Mouse (Mus musculus) hindbrain, embryonic 15.5 days (tissue): Measurements from ENCODE around the gene Cela2a. TPM values are rescaled to one million over a fixed set of nuclear protein-coding genes. Genes with fewer than 3 reads are reported as not detected.

Experiments used
- ATAC-seq: fragments of 200-750 bp; cut with Nextera tagmentation; 2 replicates; pipeline ENCODE4 v1.8.0; 2017; ENCODE audit warnings: low read depth, moderate number of reproducible peaks, moderate TSS enrichment; ENCODE audit not compliant: low FRiP score
- H3K27ac ChIP-seq: fragments of 300-500 bp; sonication (generic); replicated peaks from 2 replicates; pipeline ENCODE4 v1.5.1; 2015; ENCODE audit warnings: mild to moderate bottlenecking, inconsistent platforms
- H3K27me3 ChIP-seq: fragments of 300-500 bp; sonication (generic); 2 replicates; pipeline ENCODE4 v1.6.1; 2015; ENCODE audit warnings: control low read depth, inconsistent platforms
- H3K36me3 ChIP-seq: fragments of 300-500 bp; sonication (generic); 2 replicates; pipeline ENCODE4 v1.6.1; 2015; ENCODE audit warnings: control low read depth, inconsistent platforms
- H3K4me1 ChIP-seq: fragments of 300-500 bp; sonication (generic); replicated peaks from 2 replicates; pipeline ENCODE4 v1.6.1; 2015; ENCODE audit warnings: control low read depth, inconsistent platforms
- H3K4me2 ChIP-seq: fragments of 300-500 bp; sonication (generic); 2 replicates; pipeline ENCODE4 v1.6.1; 2015; ENCODE audit warnings: moderate library complexity, mild to moderate bottlenecking, inconsistent platforms
- H3K4me3 ChIP-seq: fragments of 300-500 bp; sonication (generic); 2 replicates; pipeline ENCODE4 v1.5.1; 2015; ENCODE audit warnings: mild to moderate bottlenecking, inconsistent platforms
- H3K9ac ChIP-seq: fragments of 300-500 bp; sonication (generic); 2 replicates; pipeline ENCODE4 v1.6.1; 2015; ENCODE audit warnings: inconsistent platforms
- H3K9me3 ChIP-seq: fragments of 300-500 bp; sonication (generic); 2 replicates; pipeline ENCODE4 v1.6.1; 2016; ENCODE audit warnings: control low read depth, inconsistent platforms
- WGBS: fragments of 180-500 bp; shearing (Covaris S2); methylation state at CpG from one replicate; pipeline ENCODE4 v1.1.7; 2015; 5-methylcytosine and 5-hydroxymethylcytosine counted together
- polyA plus RNA-seq: library from polyadenylated mRNA; unstranded; fragments of >200 nt; fragmentation: Nextera tagmentation; extraction: Ambion mirVana; gene quantifications from 2 replicates; pipeline ENCODE4 v1.2.1, GENCODE M21; 2015

The Cela2a gene
- polyA plus RNA-seq = 0.18 TPM in 1 of 2 replicates, not detected in the other

- H3K27ac ChIP-seq = no peak within 1 kb of the TSS
- H3K9ac ChIP-seq = no peak within 1 kb of the TSS
- no peaks in the 10 kb centered on the region for H3K4me1 ChIP-seq
- no peaks in the 10 kb centered on the region for H3K36me3 ChIP-seq
- H3K27me3 ChIP-seq = no peaks in the 10 kb centered on the region
- no peak within 1 kb of the TSS for H3K4me3 ChIP-seq
- H3K9me3 ChIP-seq = no peaks in the 10 kb centered on the region
- no peak for ATAC-seq
- 51% methylated on average over 5 of the region's 5 CpGs for WGBS
- no peak within 1 kb of the TSS for H3K4me2 ChIP-seq
Observed at GRCm38 (mm10) chr4:141826060-141826459, at the start of gene Cela2a. TSS of gene Cela2a (minus strand) at chr4:141826160.

DNA sequence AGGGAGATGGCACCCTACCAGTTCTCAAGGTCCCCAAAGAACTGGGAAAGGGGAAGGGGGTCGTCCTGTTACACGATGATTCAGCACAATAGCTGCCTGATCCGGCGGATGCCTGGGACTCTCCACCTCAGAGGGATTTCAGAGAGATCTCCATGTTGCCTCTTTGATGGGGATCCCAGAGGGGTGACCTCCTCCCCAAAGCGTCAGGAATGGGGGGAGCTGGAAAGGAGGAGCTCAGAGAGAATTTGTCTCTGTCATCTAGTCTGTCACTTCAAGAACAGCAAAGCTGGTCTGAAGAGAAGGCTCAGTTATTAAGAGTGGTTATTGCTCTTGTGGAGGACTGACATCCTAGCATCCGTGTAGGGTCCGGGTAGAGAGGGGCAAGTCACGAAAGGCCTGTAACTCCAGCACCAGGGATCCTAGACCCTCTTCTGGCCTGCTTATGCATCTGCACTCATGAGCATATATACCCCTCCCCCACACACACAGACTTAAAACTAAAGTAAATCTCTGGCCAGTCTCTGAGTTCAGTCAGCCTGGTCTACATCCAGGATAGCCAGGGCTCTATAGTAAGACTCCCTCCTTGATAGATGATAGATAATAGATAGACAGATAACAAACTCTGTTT is 49.6 kb upstream of the Cela2a start:
- peaks cover 47% of the 10 kb centered on the region for H3K4me1 ChIP-seq
- ATAC-seq = peak; percentile 32; the same call in 1 of the 2 replicates
- H3K4me3 ChIP-seq = peak overlapping the region; percentile 64
- no peaks in the 10 kb centered on the region for H3K9me3 ChIP-seq
- H3K27ac ChIP-seq = peak overlapping the region; percentile 82
- H3K27me3 ChIP-seq = no peaks in the 10 kb centered on the region
- no peaks in the 10 kb centered on the region for H3K36me3 ChIP-seq
- peak overlapping the region; percentile 76 for H3K9ac ChIP-seq
- WGBS = 16% methylated on average over 8 of the region's 8 CpGs
- peak overlapping the region; percentile 91 for H3K4me2 ChIP-seq

GRCm38 (mm10) chr4:141874601-141875460 is 48.9 kb upstream of the Cela2a start, which contains the start of gene Efhd2:
TSS of gene Efhd2 (minus strand) at chr4:141874920.
- Histone ChIP-seq H3K4me3 (peak within 1 kb of the TSS; percentile 64), H3K9ac (peak within 1 kb of the TSS; percentile 76), H3K4me1 (peaks cover 55% of the 10 kb centered on the region), H3K27me3 (no peaks in the 10 kb centered on the region), H3K36me3 (no peaks in the 10 kb centered on the region), H3K27ac (peak within 1 kb of the TSS; percentile 82), H3K4me2 (peak within 1 kb of the TSS; percentile 91), H3K9me3 (no peaks in the 10 kb centered on the region)
- peak; percentile 83 for ATAC-seq
- under 1% methylated on average over 48 of the region's 73 CpGs for WGBS

- Histone ChIP-seq H3K9ac (peak overlapping the region; percentile 76), H3K9me3 (no peaks in the 10 kb centered on the region), H3K4me1 (peaks cover 61% of the 10 kb centered on the region), H3K27ac (peak overlapping the region; percentile 82), H3K4me2 (peak overlapping the region; percentile 91), H3K4me3 (peak overlapping the region; percentile 64), H3K27me3 (no peaks in the 10 kb centered on the region), H3K36me3 (no peaks in the 10 kb centered on the region)
- peak; percentile 8; the same call in 1 of the 2 replicates for ATAC-seq
- WGBS = under 1% methylated on average over 19 of the region's 19 CpGs
Observed at GRCm38 (mm10) chr4:141874111-141874600, 48.2 kb upstream of the Cela2a start.

DNA sequence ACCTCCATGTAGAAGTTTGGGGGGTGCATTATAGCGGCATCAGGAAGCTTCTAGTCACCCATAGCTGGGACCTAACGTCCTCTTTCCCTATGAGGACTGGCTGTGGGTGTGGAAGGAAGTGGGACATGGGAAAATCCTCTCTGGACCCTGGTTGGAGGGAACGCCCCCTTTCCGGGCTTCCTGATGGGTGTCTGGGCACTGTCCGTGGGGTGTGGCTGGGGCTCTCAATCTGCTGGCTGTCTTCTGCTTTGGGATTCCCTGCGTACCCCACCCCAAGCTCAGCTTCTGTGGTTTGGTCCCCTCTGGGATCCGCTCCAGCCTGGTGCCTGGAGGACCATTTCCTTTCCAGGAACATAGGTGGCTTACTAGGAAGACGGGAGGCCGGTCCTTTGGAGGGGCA is 47.0 kb upstream of the Cela2a start:
- H3K4me3 ChIP-seq = peak overlapping the region; percentile 64
- H3K4me2 ChIP-seq = peak overlapping the region; percentile 91
- WGBS = 73% methylated on average over 9 of the region's 9 CpGs
- H3K9ac ChIP-seq = peak overlapping the region; percentile 76; the same call in 1 of the 2 replicates
- H3K36me3 ChIP-seq = no peaks in the 10 kb centered on the region
- H3K27ac ChIP-seq = peak overlapping the region; percentile 72
- H3K9me3 ChIP-seq = no peaks in the 10 kb centered on the region
- no peaks in the 10 kb centered on the region for H3K27me3 ChIP-seq
- H3K4me1 ChIP-seq = peaks cover 66% of the 10 kb centered on the region
- ATAC-seq = no peak

DNA sequence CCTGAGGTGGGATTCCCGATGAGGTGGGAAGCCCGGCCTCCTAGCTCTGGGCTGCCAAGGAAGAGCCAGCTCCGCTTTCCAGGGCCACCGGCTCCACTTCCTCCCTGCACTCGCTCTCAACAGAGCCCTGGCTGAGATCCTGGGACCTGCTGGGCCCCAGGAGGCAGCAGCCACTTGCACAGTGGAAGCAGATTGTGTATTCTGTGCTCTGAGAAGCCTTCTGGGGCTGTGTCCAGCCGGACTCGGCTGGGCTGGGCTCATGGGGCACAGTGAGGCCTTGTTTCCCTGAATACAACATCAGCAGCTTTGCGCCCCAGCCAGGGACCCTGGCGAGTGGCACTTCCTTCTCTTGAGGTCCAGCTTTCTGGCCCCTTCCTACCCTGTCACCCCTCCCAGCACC is 45.9 kb upstream of the Cela2a start:
- Histone ChIP-seq H3K36me3 (no peaks in the 10 kb centered on the region), H3K9ac (peak overlapping the region; percentile 7; the same call in 1 of the 2 replicates), H3K27me3 (no peaks in the 10 kb centered on the region), H3K9me3 (no peaks in the 10 kb centered on the region), H3K4me1 (peaks cover 77% of the 10 kb centered on the region), H3K4me2 (peak overlapping the region; percentile 91), H3K27ac (peak overlapping the region; percentile 72), H3K4me3 (peak overlapping the region; percentile 64)
- 35% methylated on average over 9 of the region's 9 CpGs for WGBS
- peak; percentile 12; the same call in 1 of the 2 replicates for ATAC-seq

- no peak for ATAC-seq
- Histone ChIP-seq H3K27me3 (no peaks in the 10 kb centered on the region), H3K4me3 (no peak overlapping the region; the same call in 1 of the 2 replicates), H3K4me2 (peak overlapping the region; percentile 91), H3K27ac (peak overlapping the region; percentile 72), H3K9me3 (no peaks in the 10 kb centered on the region), H3K9ac (no peak overlapping the region), H3K36me3 (no peaks in the 10 kb centered on the region), H3K4me1 (peaks cover 83% of the 10 kb centered on the region)
- WGBS = 85% methylated on average over 3 of the region's 3 CpGs
Observed at GRCm38 (mm10) chr4:141871333-141871725, 45.4 kb upstream of the Cela2a start.

- 59% methylated on average over 11 of the region's 11 CpGs for WGBS
- Histone ChIP-seq H3K4me1 (peaks cover 84% of the 10 kb centered on the region), H3K36me3 (no peaks in the 10 kb centered on the region), H3K9ac (no peak overlapping the region), H3K27me3 (no peaks in the 10 kb centered on the region), H3K4me2 (peak overlapping the region; percentile 91), H3K9me3 (no peaks in the 10 kb centered on the region), H3K4me3 (no peak overlapping the region), H3K27ac (peak overlapping the region; percentile 72; the same call in 1 of the 2 replicates)
- ATAC-seq = no peak
Observed at GRCm38 (mm10) chr4:141870666-141871332, 44.8 kb upstream of the Cela2a start.

- Histone ChIP-seq H3K4me3 (no peak overlapping the region), H3K9ac (no peak overlapping the region), H3K27me3 (no peaks in the 10 kb centered on the region), H3K4me1 (peaks cover 75% of the 10 kb centered on the region), H3K36me3 (no peaks in the 10 kb centered on the region), H3K4me2 (no peak overlapping the region), H3K9me3 (no peaks in the 10 kb centered on the region), H3K27ac (no peak overlapping the region)
- no peak for ATAC-seq
- 84% methylated on average over 5 of the region's 5 CpGs for WGBS
Observed at GRCm38 (mm10) chr4:141869436-141870215, 43.7 kb upstream of the Cela2a start.

- H3K9ac ChIP-seq = no peak overlapping the region
- no peaks in the 10 kb centered on the region for H3K36me3 ChIP-seq
- no peaks in the 10 kb centered on the region for H3K9me3 ChIP-seq
- H3K27ac ChIP-seq = peak overlapping the region; percentile 69
- H3K4me3 ChIP-seq = no peak overlapping the region
- no peaks in the 10 kb centered on the region for H3K27me3 ChIP-seq
- 68% methylated on average over 10 of the region's 10 CpGs for WGBS
- ATAC-seq = no peak
- no peak overlapping the region for H3K4me2 ChIP-seq
- peaks cover 63% of the 10 kb centered on the region for H3K4me1 ChIP-seq
Observed at GRCm38 (mm10) chr4:141868051-141868450, 42.1 kb upstream of the Cela2a start.

GRCm38 (mm10) chr4:141867498-141867897 is 41.5 kb upstream of the Cela2a start:
- Histone ChIP-seq H3K9me3 (no peaks in the 10 kb centered on the region), H3K4me1 (peaks cover 57% of the 10 kb centered on the region), H3K27me3 (no peaks in the 10 kb centered on the region), H3K36me3 (no peaks in the 10 kb centered on the region), H3K27ac (peak overlapping the region; percentile 69), H3K9ac (no peak overlapping the region), H3K4me2 (peak overlapping the region; percentile 13; the same call in 1 of the 2 replicates), H3K4me3 (no peak overlapping the region)
- peak; percentile 57; the same call in 1 of the 2 replicates for ATAC-seq
- 19% methylated on average over 4 of the region's 4 CpGs for WGBS
